Mouse (Mus musculus) kidney, adult 2 months (tissue): ENCODE measurements at regions not wholly inside any gene's neighbourhood (a gene's known extent, or its start where the extent isn't known, plus 50 kb on each side); places are given as distances from the start of the nearest gene placed in this dataset.

Source experiments
- CTCF ChIP-seq: fragments of 200-500 bp; conservative IDR thresholded peaks from 2 replicates; pipeline ENCODE4 v1.5.1; 2011; ENCODE audit warnings: low read depth, mild to moderate bottlenecking, control low read depth, low read length, moderate library complexity, mixed read lengths; ENCODE audit not compliant: insufficient read depth, insufficient read length
- POLR2A ChIP-seq: fragments of 200-500 bp; IDR thresholded peaks from one replicate; pipeline ENCODE4 v1.6.1; 2011; ENCODE audit warnings: low read depth, low read length, control low read depth

GRCm38 (mm10) chr6:127392799-127393172 is 53.9 kb upstream of the Parp11 start:
- no peak for TF ChIP-seq POLR2A
- no peak for TF ChIP-seq CTCF
